Mouse (Mus musculus) cerebellum, postnatal 36 days (tissue): Measurements from ENCODE around the gene Scgb1a1.
"Not testable (repeated sequence)": the region's sequence is repeated elsewhere in the genome, so short reads cannot be mapped to it uniquely, and the experiment has no call there.

Source experiments
- DNase-seq, 2 experiments: peaks; one replicate each; pipeline ENCODE4 v3.0.0; 2021 to 2022; ENCODE audit warnings: mixed read lengths in 2 of 2

Gene Scgb1a1

GRCm38 (mm10) chr19:9087821-9088220 is at the start of gene Scgb1a1:
Gene Scgb1a1 (minus strand): TSS chr19:9087958.
- DNase-seq, result no peak

GRCm38 (mm10) chr19:9137159-9137558 is 49.4 kb upstream of the Scgb1a1 start:
- DNase-seq, result no peak

- peak; percentile 91 to 95 for DNase-seq
Observed at GRCm38 (mm10) chr19:9135512-9136331, 48.0 kb upstream of the Scgb1a1 start, which contains the start of gene Asrgl1. Gene Asrgl1 (minus strand): TSS chr19:9135636.

GRCm38 (mm10) chr19:9134746-9135511 is 47.2 kb upstream of the Scgb1a1 start:
- DNase-seq, result peak; percentile 54 to 63

GRCm38 (mm10) chr19:9129996-9130395 is 42.2 kb upstream of the Scgb1a1 start:
- no peak for DNase-seq

- DNase-seq, result peak; percentile 64
Observed at GRCm38 (mm10) chr19:9128499-9129194, 40.9 kb upstream of the Scgb1a1 start.

- DNase-seq, result not testable (repeated sequence)
Observed at GRCm38 (mm10) chr19:9123986-9124385, 36.2 kb upstream of the Scgb1a1 start.

- no peak for DNase-seq
Observed at GRCm38 (mm10) chr19:9122390-9122789, 34.6 kb upstream of the Scgb1a1 start.

GRCm38 (mm10) chr19:9119655-9120425 is 32.1 kb upstream of the Scgb1a1 start:
- DNase-seq, result no peak

- no peak for DNase-seq
Observed at GRCm38 (mm10) chr19:9117275-9117674, 29.5 kb upstream of the Scgb1a1 start.

- DNase-seq, result no peak
Observed at GRCm38 (mm10) chr19:9116268-9116667, 28.5 kb upstream of the Scgb1a1 start.

- peak; percentile 89 to 91 for DNase-seq
Observed at GRCm38 (mm10) chr19:9112043-9112442, 24.3 kb upstream of the Scgb1a1 start.

- peak; percentile 33 to 61 for DNase-seq
Observed at GRCm38 (mm10) chr19:9110182-9110869, 22.6 kb upstream of the Scgb1a1 start.

GRCm38 (mm10) chr19:9108536-9108935 is 20.8 kb upstream of the Scgb1a1 start:
- DNase-seq, result no peak

- DNase-seq, result no peak
Observed at GRCm38 (mm10) chr19:9107379-9107755, 19.6 kb upstream of the Scgb1a1 start.

- DNase-seq, result no peak
Observed at GRCm38 (mm10) chr19:9106751-9107378, 19.1 kb upstream of the Scgb1a1 start.

- no peak for DNase-seq
Observed at GRCm38 (mm10) chr19:9106096-9106495, 18.3 kb upstream of the Scgb1a1 start.

- DNase-seq, result no peak
Observed at GRCm38 (mm10) chr19:9105101-9105685, 17.4 kb upstream of the Scgb1a1 start.

GRCm38 (mm10) chr19:9103986-9104385 is 16.2 kb upstream of the Scgb1a1 start:
- no peak for DNase-seq

GRCm38 (mm10) chr19:9101062-9101457 is 13.3 kb upstream of the Scgb1a1 start:
- DNase-seq, result no peak
